Mouse (Mus musculus): Measurements from ENCODE around the gene Hapln2.

Hapln2 gene

DNA sequence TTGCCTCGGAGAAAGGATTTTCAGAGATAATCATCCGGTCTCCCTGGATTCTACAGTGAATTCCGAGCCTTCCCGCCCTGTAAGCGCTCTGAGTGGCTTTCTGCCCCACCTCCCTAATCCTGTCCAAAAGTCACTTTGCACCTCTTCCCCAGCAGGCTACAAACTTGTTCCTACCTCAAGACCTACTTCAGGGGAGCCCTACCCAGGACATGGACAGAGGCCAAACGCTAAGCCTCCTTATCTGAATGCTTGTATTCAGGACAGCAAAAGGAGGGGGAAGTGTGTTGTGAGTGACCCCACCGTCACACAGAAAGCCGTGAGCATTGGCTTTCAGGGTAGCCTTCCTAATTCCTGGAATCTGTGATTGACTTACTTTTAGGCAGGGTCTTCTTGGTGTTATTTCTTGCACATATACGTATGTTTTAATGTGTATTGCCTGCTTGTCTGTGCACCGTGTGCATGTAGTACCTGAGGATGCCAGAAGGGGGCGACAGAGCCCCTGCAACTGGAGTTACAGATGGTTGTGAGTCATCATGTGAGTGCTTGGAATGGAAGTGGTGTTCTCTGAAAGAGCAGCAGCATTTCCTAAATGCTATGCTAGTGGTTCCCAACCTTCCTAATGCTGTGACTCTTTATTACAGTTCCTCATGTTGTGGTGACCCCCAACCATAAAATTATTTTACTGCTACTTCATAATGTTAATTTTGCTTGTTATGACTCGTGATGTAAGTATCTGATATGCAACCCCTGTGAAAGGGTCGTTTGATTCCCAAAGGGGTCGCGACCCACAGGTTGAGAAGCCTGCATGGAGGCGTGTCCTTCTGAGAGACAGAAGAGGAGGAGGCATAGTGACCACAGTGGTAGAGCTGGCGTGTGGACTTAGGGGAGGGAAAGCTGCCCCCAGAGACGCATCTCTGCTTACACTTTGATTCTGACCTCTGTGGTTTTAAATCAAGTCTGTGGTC, 21.3 kb downstream of the Hapln2 start:
- no peak for ATAC-seq (ENCODE audit: insufficient number of reproducible peaks, low FRiP score, low TSS enrichment)

DNA sequence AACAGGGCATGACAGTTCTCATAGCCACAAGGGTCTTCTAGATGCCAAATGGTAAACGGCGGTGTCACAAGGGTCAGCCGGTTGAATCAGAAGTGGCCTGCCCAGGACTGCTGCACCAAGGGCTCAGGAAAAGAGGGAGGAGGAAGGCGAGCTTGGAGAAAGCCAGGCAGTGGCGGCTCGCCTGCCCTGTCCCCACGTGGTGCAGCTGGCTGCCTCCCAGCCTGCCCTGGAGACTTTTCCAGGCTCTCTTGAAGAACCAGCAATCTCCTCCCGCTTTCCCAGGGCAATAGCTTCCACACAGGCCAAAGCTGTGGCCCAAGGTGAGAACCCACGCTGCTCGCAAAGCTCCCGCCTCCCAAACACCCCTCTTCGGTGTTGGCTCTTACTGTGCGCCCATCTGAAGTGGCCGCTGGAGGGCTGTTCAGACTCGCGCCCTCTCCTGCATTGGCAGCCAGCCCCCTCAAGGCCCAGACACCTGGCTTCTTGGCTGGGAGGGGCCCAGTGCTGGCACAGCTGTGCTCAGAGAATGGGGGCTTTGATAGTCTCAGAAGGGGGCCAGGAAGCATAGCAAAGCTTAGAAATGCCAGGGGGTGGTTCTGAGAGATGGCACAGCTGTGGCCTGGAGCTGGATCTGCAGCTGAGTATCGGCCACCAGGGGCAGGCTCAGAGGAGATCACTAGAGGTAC, 24.9 kb downstream of the Hapln2 start:
- no peak for ATAC-seq (ENCODE audit: insufficient number of reproducible peaks, low FRiP score, low TSS enrichment)

DNA sequence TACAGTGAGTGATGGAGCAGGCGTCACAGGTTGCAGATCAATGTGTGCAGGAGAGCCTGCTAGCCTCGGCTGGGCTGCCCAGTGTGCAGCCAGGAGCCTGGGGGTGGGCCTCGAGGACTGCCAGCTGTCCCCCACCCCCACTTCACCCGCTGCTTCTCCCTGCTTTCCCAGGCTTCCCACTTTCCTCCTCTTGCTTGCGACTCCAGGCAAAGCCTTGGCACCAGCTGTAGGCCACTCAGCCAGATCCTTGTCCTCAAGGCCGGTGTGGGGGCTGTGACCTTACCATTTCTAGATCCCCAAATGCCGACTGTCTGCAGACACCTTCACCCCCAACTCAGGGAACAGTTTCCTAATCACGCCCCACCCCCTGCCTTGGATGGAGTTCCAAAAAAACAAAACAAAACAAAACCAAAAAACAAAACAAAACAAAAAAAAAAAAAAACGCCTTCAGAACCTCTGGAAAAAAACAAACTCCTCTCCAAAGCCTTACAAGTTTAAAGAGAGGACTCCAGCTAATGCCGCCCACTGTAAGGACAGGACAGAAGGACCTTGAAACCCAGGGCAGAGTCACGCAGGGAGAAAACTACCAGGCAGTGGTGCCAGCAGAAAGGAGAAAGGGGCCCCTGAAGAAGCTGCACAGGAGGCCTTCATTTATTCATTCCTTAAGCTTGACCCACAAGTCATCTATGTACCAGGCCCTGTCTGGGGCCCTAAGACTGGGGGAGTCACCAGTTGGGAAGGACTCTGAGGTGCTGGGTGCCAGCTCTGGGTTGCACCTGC, 26.4 kb downstream of the Hapln2 start:
- no peak; the same call in 1 of the 2 replicates for ATAC-seq (ENCODE audit: insufficient number of reproducible peaks, low FRiP score, low TSS enrichment)

DNA sequence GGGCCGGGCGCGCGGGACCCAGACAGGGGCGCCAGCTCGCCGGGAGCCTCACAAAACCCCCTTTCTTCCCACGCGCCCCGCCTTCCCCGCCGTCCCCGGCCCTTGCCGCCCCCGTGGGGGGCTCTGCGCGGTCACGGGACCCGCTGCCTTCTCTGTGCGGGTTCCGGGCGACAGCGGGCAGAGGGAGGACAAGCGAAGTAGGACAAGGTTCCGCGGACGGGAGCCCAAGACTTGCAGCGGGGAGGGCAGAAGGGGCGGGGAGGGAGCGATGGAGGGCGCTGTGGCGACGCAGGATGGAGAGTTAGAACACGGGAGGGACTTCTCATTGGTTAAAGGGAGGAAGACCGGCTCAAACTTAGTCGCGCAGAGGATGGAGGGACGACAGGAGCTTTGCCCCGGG, 27.2 kb downstream of the Hapln2 start, which contains the start of gene Bcan:
TSS of gene Bcan (minus strand) at position 50 of the 400 bp plus-strand sequence.
- ATAC-seq (ENCODE audit: insufficient number of reproducible peaks, low FRiP score, low TSS enrichment), result peak; percentile 57; the same call in 1 of the 2 replicates

DNA sequence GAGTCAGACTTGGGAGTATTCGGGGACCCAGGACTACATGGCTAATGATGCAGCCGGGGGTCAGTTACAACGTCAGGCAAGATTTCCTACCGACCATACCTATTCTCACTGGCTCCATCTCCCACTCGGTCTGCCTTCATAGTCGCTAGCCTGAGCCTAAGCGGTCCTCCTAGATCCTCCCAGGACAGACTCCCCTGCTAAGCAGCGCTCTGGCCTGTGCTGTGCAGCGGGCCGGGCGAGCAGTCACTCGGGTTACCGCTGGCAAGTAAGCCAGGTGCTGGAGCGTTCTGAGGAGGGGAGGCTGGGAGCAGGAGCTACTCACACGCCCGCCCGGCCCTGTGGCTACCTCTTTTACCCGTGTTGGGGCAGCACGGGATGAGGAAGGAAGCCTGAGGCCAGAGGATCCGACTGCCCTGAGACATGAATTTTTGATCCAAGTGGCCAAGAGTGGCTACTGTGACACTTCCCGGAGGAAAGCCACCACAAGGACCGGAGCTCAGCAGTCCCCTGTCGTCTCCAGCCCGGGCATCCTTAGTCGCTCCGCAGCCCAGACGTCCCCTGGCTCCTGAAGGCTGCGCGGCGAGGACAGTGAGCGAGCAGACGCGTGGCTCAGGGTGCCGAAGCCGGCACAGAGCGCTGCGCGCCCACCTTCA, 28.0 kb downstream of the Hapln2 start:
- ATAC-seq (ENCODE audit: insufficient number of reproducible peaks, low FRiP score, low TSS enrichment), result no peak

DNA sequence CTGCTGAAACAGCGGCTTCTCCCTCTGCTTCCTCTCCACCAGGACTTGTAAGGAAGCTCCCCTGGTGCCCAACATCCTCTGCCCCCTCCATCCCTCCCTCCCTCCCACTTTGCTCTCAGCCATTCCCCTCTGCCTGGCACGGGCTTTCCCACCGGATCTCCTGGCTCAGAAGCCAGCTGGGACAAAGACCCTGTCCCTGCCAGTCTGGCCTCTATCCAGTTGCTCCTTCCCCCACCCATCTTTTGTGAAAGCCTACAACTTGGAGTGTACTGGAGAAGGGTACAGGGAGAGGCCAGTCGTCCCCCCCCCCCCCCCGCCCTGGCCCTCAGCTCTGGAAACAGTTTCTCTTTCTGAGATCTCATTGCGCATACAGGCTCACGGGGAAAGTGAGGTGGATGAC, 28.6 kb downstream of the Hapln2 start:
- ATAC-seq (ENCODE audit: insufficient number of reproducible peaks, low FRiP score, low TSS enrichment), result no peak

DNA sequence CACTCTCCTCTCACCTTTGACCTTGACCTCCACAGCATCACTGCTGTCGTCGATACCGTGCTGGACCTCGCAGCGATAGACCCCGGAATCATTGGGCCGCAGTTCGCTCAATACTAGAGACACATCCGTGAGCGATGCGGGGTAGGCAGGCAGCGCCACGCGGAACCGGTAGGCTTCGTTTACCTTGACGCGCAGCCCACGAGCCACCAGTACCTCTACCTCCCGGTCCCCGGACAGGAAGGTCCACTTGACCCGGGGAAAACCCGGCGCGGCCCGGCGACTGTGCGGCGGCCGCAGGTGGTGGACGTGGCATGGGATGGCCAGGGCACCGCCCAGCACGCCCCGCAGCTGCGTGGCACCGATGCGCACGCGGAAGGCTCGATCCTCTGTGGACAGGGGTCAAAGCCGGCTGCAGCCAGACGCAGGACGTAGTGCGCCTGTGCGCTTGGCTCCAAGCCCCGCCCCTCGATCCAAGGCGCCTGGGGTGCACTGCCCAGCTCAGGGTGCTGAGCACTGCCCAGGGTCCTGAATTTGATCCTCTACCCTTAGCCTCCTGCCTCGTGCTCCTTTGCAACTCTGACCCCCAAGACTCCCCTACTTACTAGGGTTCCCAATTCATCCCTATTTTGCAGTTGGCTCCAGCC, 30.3 kb downstream of the Hapln2 start:
- no peak for ATAC-seq (ENCODE audit: insufficient number of reproducible peaks, low FRiP score, low TSS enrichment)

DNA sequence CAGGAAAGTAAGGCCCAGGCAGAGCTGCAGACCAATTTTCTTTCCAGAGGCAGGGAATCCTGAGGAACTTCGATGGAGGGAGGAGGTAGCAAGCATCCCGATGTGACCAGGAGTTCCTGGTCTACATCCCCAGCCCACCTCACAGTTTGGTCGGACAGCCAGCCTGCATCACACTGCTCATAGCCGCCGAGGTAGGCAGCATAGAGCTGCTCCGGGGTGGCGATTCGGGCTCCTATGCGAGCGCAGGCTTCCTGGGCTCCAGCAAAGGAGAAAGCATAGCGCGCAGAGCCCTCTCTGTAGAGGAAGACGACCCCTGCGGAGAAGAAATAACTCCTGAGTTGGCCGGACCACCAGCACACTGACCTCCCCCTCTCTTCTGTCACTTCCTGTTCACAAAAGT, 31.0 kb downstream of the Hapln2 start:
- ATAC-seq (ENCODE audit: insufficient number of reproducible peaks, low FRiP score, low TSS enrichment), result no peak

DNA sequence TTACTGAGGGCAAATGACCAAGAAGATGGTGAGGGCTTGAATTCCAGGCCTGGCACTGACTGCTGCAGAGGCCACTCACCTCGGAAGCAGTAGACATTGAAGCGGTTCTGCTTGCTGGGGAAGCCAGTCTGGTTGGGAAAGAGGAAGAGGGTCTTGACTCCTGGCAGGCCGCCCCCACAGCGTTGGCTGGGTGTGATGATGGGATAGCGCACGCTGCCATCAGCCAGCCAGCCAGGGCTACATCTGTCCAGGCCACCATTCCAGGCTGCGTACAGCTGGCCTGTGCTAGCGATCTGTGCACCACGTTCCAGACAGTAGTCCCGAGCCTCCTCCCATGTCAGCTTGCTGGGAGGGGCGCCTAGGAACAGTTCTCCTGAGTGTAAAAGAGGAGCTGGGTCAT, 32.1 kb downstream of the Hapln2 start:
- ATAC-seq (ENCODE audit: insufficient number of reproducible peaks, low FRiP score, low TSS enrichment), result no peak

DNA sequence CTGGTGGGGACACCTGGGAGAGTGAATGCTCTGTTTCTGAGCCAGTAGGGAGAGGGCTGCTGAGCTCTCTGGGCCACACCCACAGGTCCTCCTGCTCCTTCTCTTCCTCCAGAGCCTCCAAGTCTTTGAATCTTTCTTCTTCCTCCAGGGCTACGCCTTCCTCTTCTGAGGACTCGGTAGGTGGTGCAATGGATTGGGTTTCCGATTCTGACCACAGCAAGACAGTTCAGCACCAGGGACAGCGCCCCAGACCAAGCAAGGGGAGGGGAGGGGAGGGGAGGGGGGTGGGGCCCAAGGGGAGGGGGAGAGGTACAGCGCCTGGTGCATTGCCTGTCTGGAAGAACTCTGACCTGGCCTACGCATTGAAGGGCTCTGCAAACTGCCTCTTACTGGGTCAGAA, 33.9 kb downstream of the Hapln2 start:
- ATAC-seq (ENCODE audit: insufficient number of reproducible peaks, low FRiP score, low TSS enrichment), result no peak

DNA sequence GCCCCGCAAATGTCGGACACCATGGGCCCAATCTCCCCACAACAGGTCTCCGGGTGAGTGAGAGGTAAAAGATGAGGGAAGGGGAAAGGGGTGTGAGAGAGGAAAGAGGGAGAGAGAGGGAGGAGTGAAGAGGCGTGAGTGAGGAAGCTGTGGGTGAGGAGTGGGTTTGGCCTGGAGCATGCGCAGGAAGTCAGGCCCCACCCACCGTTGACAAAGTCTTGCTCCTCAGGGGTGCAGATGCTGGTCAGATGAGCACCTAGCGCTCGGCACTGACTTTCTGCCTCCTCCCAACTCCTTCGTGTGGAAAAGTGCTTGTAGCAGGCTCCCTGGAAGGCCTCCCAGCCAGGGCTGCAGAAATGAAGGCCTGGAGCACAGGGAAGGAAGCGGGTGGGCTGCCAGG, 37.4 kb downstream of the Hapln2 start:
- no peak for ATAC-seq (ENCODE audit: insufficient number of reproducible peaks, low FRiP score, low TSS enrichment)

DNA sequence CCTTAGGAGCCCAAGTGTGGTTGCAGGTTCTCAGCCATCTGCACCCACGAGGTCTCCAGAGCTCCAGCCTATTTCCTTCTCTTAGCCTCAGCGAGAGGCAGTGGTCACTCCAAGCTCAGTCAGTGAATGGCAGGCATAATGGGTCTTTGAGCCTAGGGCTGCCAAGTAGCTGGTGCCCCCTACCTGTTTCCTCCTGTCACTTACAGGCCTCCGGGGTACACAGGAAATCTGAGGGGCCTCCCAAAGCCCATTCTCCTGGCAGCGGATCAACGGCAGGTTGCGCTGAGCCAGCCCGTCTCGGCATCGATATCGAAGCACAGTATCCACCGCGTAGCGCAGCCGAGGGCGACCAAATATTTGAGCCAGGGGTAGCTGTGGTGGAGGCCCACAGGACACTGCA, 39.3 kb downstream of the Hapln2 start:
- ATAC-seq (ENCODE audit: insufficient number of reproducible peaks, low FRiP score, low TSS enrichment), result no peak

DNA sequence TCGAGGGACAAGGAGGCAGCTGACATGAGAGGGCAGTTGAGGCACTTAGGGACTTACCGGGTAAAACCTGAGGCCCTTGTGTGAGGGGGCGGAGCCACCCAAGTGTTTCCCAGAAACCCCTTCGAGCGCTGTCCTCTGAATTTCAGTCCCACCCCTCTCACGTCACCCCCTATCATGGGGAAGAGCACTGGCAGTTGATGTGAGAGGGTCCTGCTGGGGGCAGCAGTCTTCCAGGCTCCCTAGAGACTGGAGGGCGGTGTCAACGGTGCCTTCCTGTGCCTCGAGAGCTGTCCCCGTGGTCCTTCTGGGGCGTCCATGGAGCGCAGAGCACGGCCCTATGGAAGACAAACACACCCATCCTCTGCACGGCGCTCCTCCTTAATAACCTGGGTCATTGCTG, 39.8 kb downstream of the Hapln2 start:
- no peak for ATAC-seq (ENCODE audit: insufficient number of reproducible peaks, low FRiP score, low TSS enrichment)

DNA sequence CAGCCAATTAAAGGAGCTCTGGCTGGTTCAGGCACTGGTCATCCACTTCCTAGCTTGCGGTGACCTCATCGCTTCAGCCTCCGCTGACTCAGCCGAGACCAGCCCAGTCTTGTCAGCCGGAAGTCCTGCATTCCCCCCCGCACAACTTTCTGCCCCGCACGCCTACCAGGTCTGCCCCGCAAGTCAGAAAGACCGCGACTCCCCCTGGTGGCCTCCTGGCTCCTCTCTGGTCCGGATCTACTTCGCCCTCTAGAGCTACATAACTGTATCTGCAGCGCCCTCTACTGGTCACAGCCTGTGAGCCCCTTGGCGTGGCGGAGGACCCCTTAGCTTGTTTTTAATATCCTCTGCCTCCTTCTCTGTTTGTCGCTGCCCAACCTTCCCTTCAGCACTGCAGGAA, 40.5 kb downstream of the Hapln2 start:
- ATAC-seq (ENCODE audit: insufficient number of reproducible peaks, low FRiP score, low TSS enrichment), result peak; percentile 74

DNA sequence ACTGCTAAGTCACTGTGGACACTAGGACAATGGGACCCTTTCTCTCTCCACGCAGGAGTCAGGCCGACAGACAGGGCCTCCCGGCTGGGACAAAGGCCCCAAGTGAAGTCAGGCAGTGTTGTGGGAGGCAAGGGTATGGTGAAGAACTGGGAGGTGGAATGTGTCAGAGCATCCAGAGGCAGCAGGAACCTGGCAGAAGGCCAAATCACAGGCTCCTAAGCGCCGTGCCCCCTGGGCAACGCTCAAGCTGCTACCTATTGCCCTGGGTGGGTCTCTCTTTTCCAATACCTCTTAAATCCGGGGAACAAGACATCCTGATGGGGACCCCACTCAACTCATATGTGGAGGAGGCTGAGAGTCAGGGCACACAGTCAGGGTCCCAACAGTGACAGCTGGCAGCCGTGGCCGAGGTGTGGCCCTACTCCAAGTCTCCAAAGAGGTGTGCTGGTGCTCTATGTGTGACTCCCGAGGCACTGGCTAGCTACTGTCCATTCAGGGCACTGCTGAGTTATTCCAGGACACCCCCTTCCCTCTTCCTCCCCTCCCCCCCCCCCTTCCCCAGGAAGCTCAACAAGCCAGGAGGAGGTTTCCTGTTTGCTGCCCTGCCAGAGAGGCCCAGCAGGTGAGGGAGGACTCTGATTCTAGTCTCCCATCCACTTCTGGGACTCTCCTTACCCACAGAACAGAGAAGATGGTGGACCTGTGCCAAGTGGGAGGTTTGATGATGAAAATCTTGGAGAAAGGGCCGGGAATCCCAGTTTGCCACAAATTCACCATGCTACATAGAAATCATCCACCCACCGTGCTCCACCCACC, 41.7 kb downstream of the Hapln2 start:
- ATAC-seq (ENCODE audit: insufficient number of reproducible peaks, low FRiP score, low TSS enrichment), result no peak

DNA sequence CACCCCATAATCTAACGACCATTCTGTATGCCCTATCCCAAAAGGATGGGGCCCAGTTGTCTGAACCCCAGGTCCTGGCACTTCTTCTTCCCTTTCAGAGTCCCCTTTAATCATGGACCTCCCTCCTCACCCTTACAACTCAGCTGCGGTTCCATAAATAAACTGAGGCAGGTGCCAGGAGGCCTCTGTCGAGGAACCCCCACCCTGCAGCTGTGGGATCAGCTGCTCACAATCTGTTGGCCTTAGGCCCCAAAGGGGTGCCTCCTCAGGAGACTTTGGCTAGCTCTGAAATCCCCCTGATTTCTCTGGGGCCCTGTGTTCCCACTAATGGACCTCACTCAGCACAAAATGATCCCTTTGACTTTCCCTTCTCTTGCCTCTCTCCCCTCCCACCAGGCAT, 43.3 kb downstream of the Hapln2 start:
- ATAC-seq (ENCODE audit: insufficient number of reproducible peaks, low FRiP score, low TSS enrichment), result no peak

DNA sequence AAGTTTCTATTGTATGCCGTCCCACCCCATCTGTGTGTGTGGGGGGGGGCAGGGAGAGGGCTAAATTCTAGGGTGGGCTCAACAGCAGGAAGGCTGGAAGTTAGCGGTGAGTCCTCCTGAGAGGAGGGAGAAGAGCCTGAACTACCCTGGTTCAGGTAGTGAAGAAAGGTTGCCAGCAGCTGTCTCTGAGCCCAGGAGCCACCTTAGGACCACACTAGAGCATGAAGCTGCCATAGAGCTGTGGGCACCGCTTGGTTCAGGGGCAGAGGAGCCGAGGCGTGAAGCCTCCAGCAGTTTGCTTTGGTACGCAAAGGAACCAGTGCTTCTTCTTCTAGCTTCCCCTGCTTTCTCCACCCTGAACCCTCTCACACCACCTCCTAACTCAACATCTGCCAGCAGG, 43.8 kb downstream of the Hapln2 start:
- ATAC-seq (ENCODE audit: insufficient number of reproducible peaks, low FRiP score, low TSS enrichment), result no peak

DNA sequence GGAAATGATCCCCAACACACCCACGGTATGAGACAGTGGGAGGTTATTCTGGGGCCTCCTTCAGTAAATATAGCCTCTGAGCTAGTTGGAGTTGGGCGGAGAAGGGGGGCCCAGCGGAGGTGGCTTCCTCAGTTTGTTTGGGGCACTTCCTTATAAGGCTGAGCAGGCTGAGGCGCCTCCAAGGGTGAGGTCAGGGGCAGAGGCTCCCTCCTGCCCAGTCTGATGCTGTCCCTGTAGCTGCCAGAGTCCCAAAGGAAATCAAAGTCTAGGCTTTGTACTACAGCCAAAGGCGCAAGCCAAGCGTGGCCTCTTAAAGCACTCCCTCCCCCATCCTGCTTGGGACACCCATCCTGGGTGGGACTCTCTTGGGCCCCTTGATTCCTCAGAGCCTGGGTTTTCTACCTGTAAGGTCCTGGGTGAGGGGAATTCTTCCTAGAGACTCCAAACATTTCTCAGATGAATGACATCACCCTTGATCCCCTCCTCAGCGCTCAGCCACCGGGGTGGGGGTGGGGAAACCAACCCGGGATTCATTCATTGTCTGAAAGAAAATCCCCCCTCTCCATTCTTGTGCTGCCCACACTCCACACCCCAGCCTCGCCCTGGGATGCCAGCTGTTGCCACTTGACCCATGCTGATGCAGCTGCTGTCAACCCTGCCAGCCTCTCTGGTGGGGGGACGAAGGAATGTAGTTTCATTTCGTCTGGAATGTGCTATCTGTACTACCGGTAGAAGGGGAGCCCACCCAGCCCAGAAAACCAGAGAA, 44.4 kb downstream of the Hapln2 start:
- ATAC-seq (ENCODE audit: insufficient number of reproducible peaks, low FRiP score, low TSS enrichment), result no peak
